In genomic region chrX:144234457-144234856, GRCm38 (mm10) we compare ENCODE assay signal across 14 mouse cellular contexts.
DNase-seq lines count a peak whose midpoint lies in the region; ATAC-seq and TF ChIP-seq lines count a peak whose summit lies in the region.
"Had no signal": no experiment of that assay in that cellular context is flagged by ENCODE, and none has a peak within 500 bp of the region (broad histone marks: within the 10 kb centered on the region; RNA-seq: fewer than 3 reads in every experiment).

No protein-coding gene starts in this region.

- no peak overlapping the region for H3K27ac ChIP-seq in liver, adult 2 months (replicated peaks; ENCODE audit: insufficient read depth, low read depth, low read length)
- no peak overlapping the region for H3K27ac ChIP-seq in liver, postnatal 0 days (ENCODE audit: low read depth)
- no peak overlapping the region for H3K27ac ChIP-seq in CH12.LX (ENCODE audit: insufficient read depth, low read depth)
- peak overlapping the region; percentile 40; the same call in 1 of the 2 replicates for H3K27ac ChIP-seq in embryonic fibroblast, embryonic 13.5 days (ENCODE audit: insufficient read depth, low read length)
- H3K27ac ChIP-seq: forebrain, embryonic 10.5 days; limb, embryonic 12.5 days; lung, embryonic 15.5 days had no signal

- TF ChIP-seq RAD21 in CH12.LX (IDR thresholded peaks at IDR 0.05; ENCODE audit: low read depth, low read length), result no peak

- intact Hi-C loops in gastrocnemius, postnatal 14 days (cut with DNase I; ENCODE audit: low total_unique reads), result no loop called here

- no peak overlapping the region for H3K4me3 ChIP-seq in liver, adult 2 months (ENCODE audit: insufficient read depth, low read depth, low read length)
- no peak overlapping the region for H3K4me3 ChIP-seq in liver, postnatal 0 days (ENCODE audit: low read depth, low read length)
- no peak overlapping the region for H3K4me3 ChIP-seq in CH12.LX (replicated peaks in 1 of 3; ENCODE audit: low read depth in 2 of 3, low read length in 2 of 3, poor library complexity in 1 of 3)
- H3K4me3 ChIP-seq in embryonic fibroblast, embryonic 13.5 days (ENCODE audit: insufficient read depth, low read length), result no peak overlapping the region
- H3K4me3 ChIP-seq: forebrain, embryonic 10.5 days; limb, embryonic 12.5 days; lung, embryonic 15.5 days had no signal

- 69% methylated on average over 7 of the region's 7 CpGs for WGBS in liver, adult 2 months
- 68% methylated on average over 7 of the region's 7 CpGs for WGBS in liver, postnatal 0 days (ENCODE audit: insufficient replicate concordance)

- H3K79me2 ChIP-seq in liver, adult 2 months (ENCODE audit: control insufficient read depth, insufficient read depth, low read length), result no peaks in the 10 kb centered on the region
- no peaks in the 10 kb centered on the region for H3K79me2 ChIP-seq in CH12.LX (replicated peaks; ENCODE audit: control insufficient read depth, extremely low read depth, insufficient read depth, poor library complexity, severe bottlenecking)

- no peak overlapping the region for H3K9ac ChIP-seq in liver, adult 2 months (ENCODE audit: low read depth, low read length)
- H3K9ac ChIP-seq in liver, postnatal 0 days (replicated peaks), result no peak overlapping the region
- no peak overlapping the region for H3K9ac ChIP-seq in CH12.LX (ENCODE audit: insufficient read depth, low read depth)
- H3K9ac ChIP-seq: limb, embryonic 12.5 days; lung, embryonic 15.5 days had no signal

- H3K4me1 ChIP-seq in liver, adult 2 months (ENCODE audit: control insufficient read depth, insufficient read depth, low read length), result no peaks in the 10 kb centered on the region
- H3K4me1 ChIP-seq in liver, postnatal 0 days (ENCODE audit: insufficient read depth), result no peaks in the 10 kb centered on the region
- H3K4me1 ChIP-seq in CH12.LX (ENCODE audit: control insufficient read depth in 1 of 2, insufficient read depth in 2 of 2), result no peaks in the 10 kb centered on the region
- no peaks in the 10 kb centered on the region for H3K4me1 ChIP-seq in embryonic fibroblast, embryonic 13.5 days (ENCODE audit: control insufficient read depth, insufficient read depth, low read length)
- H3K4me1 ChIP-seq: forebrain, embryonic 10.5 days; limb, embryonic 12.5 days; lung, embryonic 15.5 days had no signal

- no peak for TF ChIP-seq POLR2A in liver, adult 2 months (IDR thresholded peaks at IDR 0.05; ENCODE audit: extremely low read depth, insufficient read depth, low read length)
- no peak for TF ChIP-seq POLR2A in CH12.LX (IDR thresholded peaks at IDR 0.05; ENCODE audit: low read depth, low read length)
- no peak for TF ChIP-seq POLR2A in embryonic fibroblast, embryonic 13.5 days (IDR thresholded peaks at IDR 0.05; ENCODE audit: low read depth, low read length)

- dilution Hi-C loops in CH12.LX (cut with MboI; ENCODE audit: extremely low pct_ligation_motif_present, extremely low pct_unique_long_range_greater_than_20kb, low sequenced_read_pairs), result no loop called here

- no peak overlapping the region for H3K4me2 ChIP-seq in liver, postnatal 0 days (ENCODE audit: low read depth, low read length)
- no peak overlapping the region for H3K4me2 ChIP-seq in CH12.LX (ENCODE audit: insufficient read depth, low read depth, poor library complexity, severe bottlenecking)
- H3K4me2 ChIP-seq: limb, embryonic 12.5 days; lung, embryonic 15.5 days had no signal

- ATAC-seq in liver, postnatal 0 days, result no peak
- ATAC-seq: inflammation-experienced regulatory T-cells, adult 6 months had no signal

- no peaks in the 10 kb centered on the region for H3K9me3 ChIP-seq in liver, postnatal 0 days (ENCODE audit: low read length)
- no peaks in the 10 kb centered on the region for H3K9me3 ChIP-seq in CH12.LX (replicated peaks; ENCODE audit: low read length)
- H3K9me3 ChIP-seq: forebrain, embryonic 10.5 days; limb, embryonic 12.5 days; lung, embryonic 15.5 days had no signal

- in situ Hi-C loops in CH12.LX (cut with MboI; ENCODE audit: low pct_ligation_motif_present, low pct_unique_long_range_greater_than_20kb, low sequenced_read_pairs), result no loop called here

- no peak for TF ChIP-seq CTCF in liver, adult 2 months (IDR thresholded peaks at IDR 0.05; ENCODE audit: low read depth, low read length)
- TF ChIP-seq CTCF in liver, postnatal 0 days (IDR thresholded peaks at IDR 0.05; ENCODE audit: low read depth), result no peak
- TF ChIP-seq CTCF in CH12.LX (conservative IDR thresholded peaks at IDR 0.05 in 1 of 2, IDR thresholded peaks at IDR 0.05 in 1 of 2; ENCODE audit: low read depth in 2 of 2, low read length in 2 of 2), result no peak
- no peak for TF ChIP-seq CTCF in embryonic fibroblast, embryonic 13.5 days (IDR thresholded peaks at IDR 0.05; ENCODE audit: borderline replicate concordance, insufficient read depth, low read length)

- H3K36me3 ChIP-seq in liver, adult 2 months (ENCODE audit: control insufficient read depth, insufficient read depth, low read length), result no peaks in the 10 kb centered on the region
- H3K36me3 ChIP-seq in liver, postnatal 0 days (replicated peaks; ENCODE audit: insufficient read depth, low read length), result no peaks in the 10 kb centered on the region
- H3K36me3 ChIP-seq in CH12.LX (replicated peaks in 1 of 2; ENCODE audit: control insufficient read depth in 1 of 2, insufficient read depth in 1 of 2, low read length in 1 of 2), result no peaks in the 10 kb centered on the region
- H3K36me3 ChIP-seq: forebrain, embryonic 10.5 days; limb, embryonic 12.5 days; lung, embryonic 15.5 days had no signal

- H3K27me3 ChIP-seq in liver, adult 2 months (ENCODE audit: control insufficient read depth, insufficient read depth, low read length), result no peaks in the 10 kb centered on the region
- H3K27me3 ChIP-seq in liver, postnatal 0 days (ENCODE audit: insufficient read depth, low read length), result no peaks in the 10 kb centered on the region
- H3K27me3 ChIP-seq in CH12.LX (replicated peaks), result no peaks in the 10 kb centered on the region
- H3K27me3 ChIP-seq: limb, embryonic 12.5 days; lung, embryonic 15.5 days had no signal

- DNase-seq in gastrocnemius, postnatal 14 days, result peak; percentile 4
- no peak for DNase-seq in gastrocnemius, postnatal 10 days
- DNase-seq in liver, adult 2 months (ENCODE audit: extremely low read depth, low read depth, low spot score), result peak; percentile 13
- DNase-seq in liver, postnatal 0 days, result no peak
- DNase-seq in CH12.LX (ENCODE audit: extremely low read depth), result peak; percentile 35
- DNase-seq in kidney, adult 11 months, result no peak
- DNase-seq in ovary, postnatal 10 days (ENCODE audit: low spot score), result no peak
- DNase-seq: cerebellum, adult 2 months; embryo, embryonic 11 days had no signal

- TF ChIP-seq EP300 in liver, postnatal 0 days (IDR thresholded peaks at IDR 0.05; ENCODE audit: low read depth), result no peak
- peak; percentile 63 for TF ChIP-seq EP300 in CH12.LX (IDR thresholded peaks at IDR 0.05; ENCODE audit: low read length)

TF ChIP-seq in CH12.LX, 34 proteins besides CTCF, POLR2A, EP300 and RAD21:
- TF ChIP-seq E2F4 (IDR thresholded peaks at IDR 0.05; ENCODE audit: insufficient replicate concordance, low read depth, low read length) (no peak), IRF4 (IDR thresholded peaks at IDR 0.05; ENCODE audit: low read depth, low read length) (0 out of 2 replicates have a peak, but pooled peaks have one; percentile 19), SMC3 (IDR thresholded peaks at IDR 0.05; ENCODE audit: low read depth, low read length) (no peak), BHLHE40 (IDR thresholded peaks at IDR 0.05; ENCODE audit: low read depth, low read length) (peak; percentile 37; the same call in 1 of the 2 replicates)
TF ChIP-seq in CH12.LX: peak in this region for 2.

Comparison
In these comparisons a context has a peak if more than half of its experiments do, and no peak if none do; other contexts are left out.
1. DNase-seq: peak in gastrocnemius, postnatal 14 days (single experiment), liver, adult 2 months (single experiment) and CH12.LX (single experiment); none in gastrocnemius, postnatal 10 days (single experiment), liver, postnatal 0 days (single experiment), kidney, adult 11 months (single experiment) and ovary, postnatal 10 days (single experiment).